Mouse (Mus musculus) monocyte, adult 59 days (primary cell): ENCODE results near the gene Atp6v0a4. TPM values are rescaled to one million over a fixed set of nuclear protein-coding genes. Genes with fewer than 3 reads are reported as not detected.

Source experiments
- total RNA-seq, 2 experiments: library from RNA; stranded (reverse); gene quantifications; one replicate each; pipeline ENCODE4 v1.2.4; 2023

The Atp6v0a4 gene
- not detected for total RNA-seq

GRCm38 (mm10) chr6:38124207-38124835 lies at the start of gene Atp6v0a4:
Gene Atp6v0a4 (minus strand): TSS chr6:38124586.

GRCm38 (mm10) chr6:38109160-38109795 lies 15.1 kb downstream of the Atp6v0a4 start, which contains the start of gene Tmem213:
Gene Tmem213 (plus strand): TSS chr6:38109255.

GRCm38 (mm10) chr6:38046838-38047237 lies 77.5 kb downstream of the Atp6v0a4 start, which contains the start of gene Svopl:
Gene Svopl (minus strand): TSS chr6:38046996.

Other genes starting within 250 kb of the Atp6v0a4 start
- gene Svopl, start 77.6 kb downstream of the Atp6v0a4 start, total RNA-seq = not detected
- gene Tmem213, start 15.3 kb downstream of the Atp6v0a4 start, total RNA-seq = not detected
- not detected for gene D630045J12Rik, start 129.4 kb upstream of the Atp6v0a4 start, total RNA-seq
- under 1 TPM; 0.58 to 0.71 TPM for gene Zc3hav1l, start 174.7 kb upstream of the Atp6v0a4 start, total RNA-seq
- gene Zc3hav1, start 230.0 kb upstream of the Atp6v0a4 start, total RNA-seq = 100 to 1,000 TPM; 149 to 156 TPM